Mouse (Mus musculus): Measurements from ENCODE around the gene Epb41l1.

DNA sequence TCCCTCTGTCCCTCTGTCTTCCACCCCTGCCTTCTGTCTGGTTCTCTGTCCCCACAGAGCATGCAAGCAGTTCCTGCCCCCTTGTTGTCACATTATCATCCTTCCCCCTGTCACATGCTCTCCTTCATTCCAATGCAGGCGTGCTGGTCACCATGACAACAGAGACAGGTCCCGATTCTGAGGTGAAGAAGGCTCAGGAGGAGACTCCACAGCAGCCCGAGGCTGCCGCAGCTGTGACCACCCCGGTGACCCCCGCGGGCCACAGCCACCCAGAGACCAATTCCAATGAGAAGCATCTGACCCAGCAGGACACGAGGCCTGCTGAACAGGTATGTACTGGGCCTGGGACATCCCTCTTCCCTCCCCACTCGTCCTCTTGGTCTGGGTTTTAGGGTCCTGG is 73.1 kb downstream of the Epb41l1 start:
- TF ChIP-seq CTCF (IDR thresholded peaks at IDR 0.05; ENCODE audit: low read depth) (no peak), EP300 (IDR thresholded peaks at IDR 0.05; ENCODE audit: low read depth) (no peak)

All from liver, postnatal 0 days (tissue).